Mouse (Mus musculus): ENCODE results near the gene Serpinf1. TPM values are rescaled to one million over a fixed set of nuclear protein-coding genes. Genes with fewer than 3 reads are reported as not detected.

Gene Serpinf1
- polyA plus RNA-seq, 1 experiment from 2014 or later: 833 TPM

GRCm38 (mm10) chr11:75461743-75462252 lies 39.3 kb upstream of the Serpinf1 start:
- Histone ChIP-seq H3K27me3 (ENCODE audit: insufficient read depth, low read length) (no peaks in the 10 kb centered on the region), H3K9me3 (ENCODE audit: low read length) (no peaks in the 10 kb centered on the region), H3K4me3 (ENCODE audit: low read depth, low read length) (peak overlapping the region; percentile 76), H3K36me3 (replicated peaks; ENCODE audit: insufficient read depth, low read length) (peaks cover 24% of the 10 kb centered on the region), H3K4me1 (ENCODE audit: insufficient read depth) (peaks cover 47% of the 10 kb centered on the region), H3K27ac (ENCODE audit: low read depth) (peak overlapping the region; percentile 93), H3K4me2 (ENCODE audit: low read depth, low read length) (peak overlapping the region; percentile 75), H3K9ac (replicated peaks) (peak overlapping the region; percentile 93)
- TF ChIP-seq CTCF (IDR thresholded peaks at IDR 0.05; ENCODE audit: low read depth) (no peak), EP300 (IDR thresholded peaks at IDR 0.05; ENCODE audit: low read depth) (no peak)
- under 1% methylated on average over 28 of the region's 30 CpGs for WGBS (ENCODE audit: insufficient replicate concordance)
- ATAC-seq (no peak), DNase-seq (no peak)

GRCm38 (mm10) chr11:75460844-75461742 lies 38.6 kb upstream of the Serpinf1 start, which contains the start of gene Tlcd2:
TSS of gene Tlcd2 (plus strand) at chr11:75461715.
- H3K4me1 ChIP-seq (ENCODE audit: insufficient read depth): peaks cover 47% of the 10 kb centered on the region
- WGBS (ENCODE audit: insufficient replicate concordance): under 1% methylated on average over 46 of the region's 46 CpGs

GRCm38 (mm10) chr11:75460103-75460843 lies 37.8 kb upstream of the Serpinf1 start:
- Histone ChIP-seq H3K9ac (replicated peaks) (peak overlapping the region; percentile 69), H3K4me3 (ENCODE audit: low read depth, low read length) (peak overlapping the region; percentile 49), H3K9me3 (ENCODE audit: low read length) (no peaks in the 10 kb centered on the region), H3K27me3 (ENCODE audit: insufficient read depth, low read length) (no peaks in the 10 kb centered on the region), H3K36me3 (replicated peaks; ENCODE audit: insufficient read depth, low read length) (peaks cover 17% of the 10 kb centered on the region), H3K4me2 (ENCODE audit: low read depth, low read length) (peak overlapping the region; percentile 92), H3K4me1 (ENCODE audit: insufficient read depth) (peaks cover 47% of the 10 kb centered on the region), H3K27ac (ENCODE audit: low read depth) (peak overlapping the region; percentile 99)
- DNase-seq (peak; percentile 91), ATAC-seq (peak; percentile 40)
- WGBS (ENCODE audit: insufficient replicate concordance): 2% methylated on average over 19 of the region's 19 CpGs
- TF ChIP-seq CTCF (IDR thresholded peaks at IDR 0.05; ENCODE audit: low read depth) (no peak), EP300 (IDR thresholded peaks at IDR 0.05; ENCODE audit: low read depth) (peak; percentile 89)

More at GRCm38 (mm10) chr11:75460844-75461742, 38.6 kb upstream of the Serpinf1 start, which contains the start of gene Tlcd2:
- peak within 1 kb of the TSS; percentile 92 for H3K4me2 ChIP-seq (ENCODE audit: low read depth, low read length)
- H3K4me3 ChIP-seq (ENCODE audit: low read depth, low read length): peak within 1 kb of the TSS; percentile 76
- no peaks in the 10 kb centered on the region for H3K9me3 ChIP-seq (ENCODE audit: low read length)
- ATAC-seq: peak; percentile 84
- H3K9ac ChIP-seq (replicated peaks): peak within 1 kb of the TSS; percentile 93
- H3K27me3 ChIP-seq (ENCODE audit: insufficient read depth, low read length): no peaks in the 10 kb centered on the region
- TF ChIP-seq EP300 (IDR thresholded peaks at IDR 0.05; ENCODE audit: low read depth): peak; percentile 70; the same call in 1 of the 2 replicates
- TF ChIP-seq CTCF (IDR thresholded peaks at IDR 0.05; ENCODE audit: low read depth): no peak; the same call in 1 of the 2 replicates
- DNase-seq: peak; percentile 99
- peak within 1 kb of the TSS; percentile 99 for H3K27ac ChIP-seq (ENCODE audit: low read depth)
- peaks cover 24% of the 10 kb centered on the region for H3K36me3 ChIP-seq (replicated peaks; ENCODE audit: insufficient read depth, low read length)

GRCm38 (mm10) chr11:75459751-75460102 lies 37.2 kb upstream of the Serpinf1 start:
- peak overlapping the region; percentile 61 for H3K9ac ChIP-seq (replicated peaks)
- peaks cover 11% of the 10 kb centered on the region for H3K36me3 ChIP-seq (replicated peaks; ENCODE audit: insufficient read depth, low read length)

GRCm38 (mm10) chr11:75459141-75459711 lies 36.7 kb upstream of the Serpinf1 start:
- Histone ChIP-seq H3K27me3 (ENCODE audit: insufficient read depth, low read length) (no peaks in the 10 kb centered on the region), H3K9ac (replicated peaks) (peak overlapping the region; percentile 61), H3K4me3 (ENCODE audit: low read depth, low read length) (peak overlapping the region; percentile 49; the same call in 1 of the 2 replicates), H3K4me2 (ENCODE audit: low read depth, low read length) (peak overlapping the region; percentile 92), H3K27ac (ENCODE audit: low read depth) (peak overlapping the region; percentile 99), H3K9me3 (ENCODE audit: low read length) (no peaks in the 10 kb centered on the region), H3K4me1 (ENCODE audit: insufficient read depth) (peaks cover 52% of the 10 kb centered on the region), H3K36me3 (replicated peaks; ENCODE audit: insufficient read depth, low read length) (peaks cover 6% of the 10 kb centered on the region)
- DNase-seq: peak; percentile 28
- WGBS (ENCODE audit: insufficient replicate concordance): 50% methylated on average over 5 of the region's 5 CpGs
- ATAC-seq: no peak
- TF ChIP-seq CTCF (IDR thresholded peaks at IDR 0.05; ENCODE audit: low read depth): no peak
- peak; percentile 53; the same call in 1 of the 2 replicates for TF ChIP-seq EP300 (IDR thresholded peaks at IDR 0.05; ENCODE audit: low read depth)

More at GRCm38 (mm10) chr11:75459751-75460102, 37.2 kb upstream of the Serpinf1 start:
- Histone ChIP-seq H3K4me2 (ENCODE audit: low read depth, low read length) (peak overlapping the region; percentile 92), H3K4me1 (ENCODE audit: insufficient read depth) (peaks cover 51% of the 10 kb centered on the region), H3K27me3 (ENCODE audit: insufficient read depth, low read length) (no peaks in the 10 kb centered on the region), H3K9me3 (ENCODE audit: low read length) (no peaks in the 10 kb centered on the region), H3K4me3 (ENCODE audit: low read depth, low read length) (peak overlapping the region; percentile 49), H3K27ac (ENCODE audit: low read depth) (peak overlapping the region; percentile 99)
- DNase-seq (no peak), ATAC-seq (no peak)
- no peak for TF ChIP-seq CTCF (IDR thresholded peaks at IDR 0.05; ENCODE audit: low read depth)
- no peak for TF ChIP-seq EP300 (IDR thresholded peaks at IDR 0.05; ENCODE audit: low read depth)
- 11% methylated on average over 5 of the region's 5 CpGs for WGBS (ENCODE audit: insufficient replicate concordance)

All from liver, postnatal 0 days (tissue).